Mouse (Mus musculus) cortical plate, adult 2 months (tissue): ENCODE results near the gene Mcm2.

Experiments used
- CTCF ChIP-seq: fragments of 200-500 bp; IDR thresholded peaks from 2 replicates; pipeline ENCODE4 v1.5.1; 2011; ENCODE audit warnings: mild to moderate bottlenecking, control low read depth, low read length; ENCODE audit not compliant: insufficient read depth; ENCODE audit errors: extremely low read depth
- POLR2A ChIP-seq: fragments of 200-500 bp; IDR thresholded peaks from 2 replicates; pipeline ENCODE4 v1.6.1; 2011; ENCODE audit warnings: mild to moderate bottlenecking, low read length, control low read depth; ENCODE audit not compliant: insufficient read depth; ENCODE audit errors: extremely low read depth

GRCm38 (mm10) chr6:88928576-88928975 is 30.0 kb upstream of the Mcm2 start:
- TF ChIP-seq CTCF (no peak), POLR2A (no peak)
